Mouse (Mus musculus): Measurements from ENCODE around the gene Pdrg1. TPM values are rescaled to one million over a fixed set of nuclear protein-coding genes. Genes with fewer than 3 reads are reported as not detected.
A peak's percentile ranks its signal among the peaks of the same experiment; 100 is the strongest.

Gene Pdrg1
- 78.2 and 85.4 TPM in 2 replicates for polyA plus RNA-seq (2014; fragmentation: Nextera tagmentation; extraction: Ambion mirVana)

DNA sequence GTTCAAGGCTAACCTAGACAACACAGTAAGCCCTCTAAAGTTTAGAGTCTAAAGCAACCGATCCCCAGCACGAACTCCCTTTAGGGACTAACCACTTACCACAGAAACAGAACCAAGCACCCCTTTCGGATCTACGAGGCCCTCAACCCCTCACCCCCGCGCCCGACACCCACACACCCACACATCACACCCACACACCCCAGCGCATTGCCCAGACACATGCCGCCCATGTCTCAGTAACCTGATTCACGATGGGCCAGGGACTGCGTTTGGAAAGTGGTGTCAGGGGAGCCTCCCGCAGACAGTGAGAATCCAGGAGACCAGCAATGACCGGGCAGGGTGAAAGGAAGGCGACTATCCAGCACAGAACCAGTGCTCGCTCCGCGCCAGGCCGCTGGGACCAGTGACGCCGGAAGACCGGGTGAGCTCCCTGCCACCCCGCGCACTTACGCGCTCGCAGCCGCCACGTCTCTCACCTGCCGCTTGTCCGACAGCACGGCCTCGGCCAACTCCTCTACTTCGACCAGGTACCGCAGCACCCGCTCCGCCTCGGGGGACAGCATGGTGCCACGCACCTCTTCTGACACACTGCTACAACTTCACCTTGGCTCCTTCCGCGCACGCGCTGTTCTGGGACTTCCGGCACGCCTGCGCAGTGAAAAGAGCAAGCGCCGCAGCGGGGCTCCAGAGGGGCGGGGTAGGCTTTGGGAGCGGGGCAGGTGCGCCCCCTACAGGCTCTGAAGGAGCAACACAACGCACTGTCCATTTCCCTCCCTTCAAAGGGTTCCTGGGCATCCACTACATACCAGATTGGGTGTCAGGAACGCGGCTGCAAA is at the start of gene Pdrg1:
Gene Pdrg1, minus strand, starts transcription at position 670 of the 836 bp plus-strand sequence.
- H3K4me1 ChIP-seq (ENCODE audit: control insufficient read depth in 2 of 2, insufficient read depth in 2 of 2, low read length in 2 of 2), result peaks cover 2 to 10% of the 10 kb centered on the region in 2 experiments; a peak in 3 of 4 replicates
- H3K4me3 ChIP-seq (ENCODE audit: control insufficient read depth in 1 of 2, insufficient read depth in 1 of 2, low read depth in 1 of 2, low read length in 2 of 2), result peak within 1 kb of the TSS; percentile 81 to 83
- peak; percentile 90 for ATAC-seq (ENCODE audit: insufficient number of reproducible peaks, insufficient read depth, low FRiP score, low read depth)
- WGBS, result 2% methylated on average over 54 of the region's 54 CpGs
- H3K27me3 ChIP-seq (ENCODE audit: control insufficient read depth, insufficient read depth, low read length), result peaks cover 13% of the 10 kb centered on the region
- H3K9me3 ChIP-seq (ENCODE audit: control insufficient read depth, low read length), result no peaks in the 10 kb centered on the region
- peaks cover 41% of the 10 kb centered on the region for H3K36me3 ChIP-seq (ENCODE audit: control insufficient read depth, insufficient read depth, low read length)
- H3K4me2 ChIP-seq (ENCODE audit: low read length), result peak within 1 kb of the TSS; percentile 90
- peak within 1 kb of the TSS; percentile 90 for H3K9ac ChIP-seq (ENCODE audit: low read length)
- no peak within 1 kb of the TSS for H3K27ac ChIP-seq (replicated peaks in 1 of 2; ENCODE audit: control insufficient read depth in 1 of 2, insufficient read depth in 1 of 2, low read depth in 2 of 2, low read length in 2 of 2)

DNA sequence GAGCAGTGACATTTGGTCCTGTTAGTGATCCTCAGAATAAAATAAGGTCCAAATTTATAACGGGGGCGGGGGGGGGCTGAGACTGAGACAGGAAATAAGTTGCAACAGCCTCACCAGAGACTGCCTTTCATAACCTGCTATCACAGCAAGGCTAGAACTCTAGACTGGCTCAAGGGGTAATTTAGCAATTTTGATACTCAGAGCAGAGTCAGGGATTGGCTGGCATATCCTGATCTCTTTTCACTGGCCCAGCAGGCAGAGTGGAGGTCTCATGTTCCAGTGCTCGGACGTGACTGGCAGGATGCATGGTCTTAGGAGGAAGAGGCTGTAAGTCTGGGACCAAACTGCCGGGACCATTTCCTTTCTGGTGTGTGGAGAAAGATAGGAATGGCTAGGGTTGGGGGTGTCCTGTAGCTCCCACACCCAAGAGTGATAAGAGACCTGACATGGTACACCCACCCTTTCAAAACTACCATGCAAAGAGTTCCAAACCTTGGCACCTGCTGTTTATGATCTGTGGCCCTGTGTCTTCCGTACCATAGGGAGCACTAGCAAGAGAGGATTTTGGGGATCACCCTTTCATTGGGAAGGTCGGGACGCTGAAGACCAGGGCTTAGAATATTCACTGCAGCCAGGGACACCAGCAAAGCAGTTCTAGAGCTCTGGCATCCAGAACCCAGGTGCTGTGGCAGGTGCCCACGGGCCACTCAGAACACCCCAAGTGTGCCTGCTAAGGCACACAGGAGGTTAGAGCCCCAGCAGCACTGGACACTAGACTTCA is 49.2 kb upstream of the Pdrg1 start:
- no peak for ATAC-seq (ENCODE audit: insufficient number of reproducible peaks, insufficient read depth, low FRiP score, low read depth)
- no peak overlapping the region for H3K4me2 ChIP-seq (ENCODE audit: low read length)
- no peaks in the 10 kb centered on the region for H3K9me3 ChIP-seq (ENCODE audit: control insufficient read depth, low read length)
- no peak overlapping the region for H3K27ac ChIP-seq (replicated peaks in 1 of 2; ENCODE audit: control insufficient read depth in 1 of 2, insufficient read depth in 1 of 2, low read depth in 2 of 2, low read length in 2 of 2)
- 60% methylated on average over 9 of the region's 9 CpGs for WGBS
- 0 out of 4 replicates have a peak, but pooled peaks cover 0 to 2% of the 10 kb centered on the region in 2 experiments for H3K4me1 ChIP-seq (ENCODE audit: control insufficient read depth in 2 of 2, insufficient read depth in 2 of 2, low read length in 2 of 2)
- no peak overlapping the region for H3K4me3 ChIP-seq (ENCODE audit: control insufficient read depth in 1 of 2, insufficient read depth in 1 of 2, low read depth in 1 of 2, low read length in 2 of 2)
- no peak overlapping the region for H3K9ac ChIP-seq (ENCODE audit: low read length)
- H3K36me3 ChIP-seq (ENCODE audit: control insufficient read depth, insufficient read depth, low read length), result no peaks in the 10 kb centered on the region
- peaks cover 23% of the 10 kb centered on the region for H3K27me3 ChIP-seq (ENCODE audit: control insufficient read depth, insufficient read depth, low read length)

DNA sequence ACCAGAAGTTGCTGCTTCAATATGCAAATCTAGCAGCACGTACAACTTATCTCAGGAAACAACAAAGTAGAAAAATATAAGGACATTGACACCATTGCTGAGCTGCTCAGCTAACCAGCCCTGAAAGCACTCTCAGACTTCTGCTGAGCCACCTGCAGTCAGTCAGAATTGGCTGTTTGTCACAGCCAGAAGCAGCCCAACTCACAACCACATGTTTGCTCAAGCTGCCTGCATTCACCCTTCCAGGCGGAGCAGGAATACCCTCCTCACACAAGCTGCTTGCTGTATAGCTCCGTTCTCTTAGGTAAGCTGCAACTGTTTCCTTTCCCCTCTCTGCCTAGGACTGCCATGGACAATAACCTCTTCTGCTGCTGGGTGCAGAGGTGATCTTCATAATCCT is 48.2 kb upstream of the Pdrg1 start:
- H3K4me1 ChIP-seq (ENCODE audit: control insufficient read depth in 2 of 2, insufficient read depth in 2 of 2, low read length in 2 of 2), result 0 out of 4 replicates have a peak, but pooled peaks cover 0 to 2% of the 10 kb centered on the region in 2 experiments
- H3K9ac ChIP-seq (ENCODE audit: low read length), result no peak overlapping the region
- no peaks in the 10 kb centered on the region for H3K36me3 ChIP-seq (ENCODE audit: control insufficient read depth, insufficient read depth, low read length)
- H3K4me2 ChIP-seq (ENCODE audit: low read length), result no peak overlapping the region
- H3K27me3 ChIP-seq (ENCODE audit: control insufficient read depth, insufficient read depth, low read length), result peaks cover 16% of the 10 kb centered on the region
- 48% methylated on average over 3 of the region's 3 CpGs for WGBS
- H3K27ac ChIP-seq (replicated peaks in 1 of 2; ENCODE audit: control insufficient read depth in 1 of 2, insufficient read depth in 1 of 2, low read depth in 2 of 2, low read length in 2 of 2), result no peak overlapping the region
- H3K4me3 ChIP-seq (ENCODE audit: control insufficient read depth in 1 of 2, insufficient read depth in 1 of 2, low read depth in 1 of 2, low read length in 2 of 2), result no peak overlapping the region
- no peaks in the 10 kb centered on the region for H3K9me3 ChIP-seq (ENCODE audit: control insufficient read depth, low read length)
- no peak for ATAC-seq (ENCODE audit: insufficient number of reproducible peaks, insufficient read depth, low FRiP score, low read depth)

DNA sequence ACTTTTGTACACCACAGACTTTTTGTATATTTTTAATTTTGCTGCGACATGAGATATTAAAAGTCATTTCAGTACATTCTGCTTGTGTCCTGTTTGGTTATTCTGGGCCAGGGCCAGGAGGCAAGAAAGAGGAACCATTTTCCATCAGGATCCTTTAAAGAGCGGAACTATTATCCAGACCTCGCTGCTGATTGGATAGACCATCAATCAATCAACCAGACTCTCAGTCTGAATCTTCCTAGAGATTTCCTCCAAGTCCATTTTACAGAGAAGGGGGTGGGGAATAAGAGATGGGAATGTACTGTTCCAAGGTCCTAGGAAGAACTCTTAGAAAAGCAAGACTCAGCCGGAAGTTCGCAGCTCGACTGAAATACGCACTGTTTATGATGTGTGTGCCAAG is 45.0 kb upstream of the Pdrg1 start:
- WGBS, result 79% methylated on average over 7 of the region's 7 CpGs

DNA sequence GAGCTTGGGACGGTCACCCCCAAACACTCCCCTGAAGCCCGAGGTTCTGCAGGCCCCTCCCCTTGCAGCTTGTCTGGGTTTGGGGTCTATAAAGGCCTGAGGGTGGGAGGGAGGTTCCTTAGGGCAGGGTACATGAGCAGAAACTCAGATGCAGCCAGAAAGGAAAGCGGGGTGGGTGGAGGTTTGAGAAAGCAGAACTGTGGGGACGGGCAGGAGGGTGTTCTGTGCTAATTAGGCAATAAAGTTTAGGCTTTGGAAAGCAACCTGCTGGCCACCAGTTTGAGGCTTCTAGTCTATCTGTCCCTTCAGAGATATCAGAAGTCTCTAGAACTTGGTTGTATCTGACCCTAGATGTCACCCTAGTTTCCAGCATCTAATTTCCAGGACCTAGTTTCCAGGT is 43.1 kb upstream of the Pdrg1 start:
- 75% methylated on average over 4 of the region's 4 CpGs for WGBS
- no peaks in the 10 kb centered on the region for H3K9me3 ChIP-seq (ENCODE audit: control insufficient read depth, low read length)
- H3K9ac ChIP-seq (ENCODE audit: low read length), result no peak overlapping the region
- H3K4me2 ChIP-seq (ENCODE audit: low read length), result no peak overlapping the region
- H3K36me3 ChIP-seq (ENCODE audit: control insufficient read depth, insufficient read depth, low read length), result no peaks in the 10 kb centered on the region
- H3K4me3 ChIP-seq (ENCODE audit: control insufficient read depth in 1 of 2, insufficient read depth in 1 of 2, low read depth in 1 of 2, low read length in 2 of 2), result no peak overlapping the region
- H3K27ac ChIP-seq (replicated peaks in 1 of 2; ENCODE audit: control insufficient read depth in 1 of 2, insufficient read depth in 1 of 2, low read depth in 2 of 2, low read length in 2 of 2), result no peak overlapping the region
- H3K4me1 ChIP-seq (ENCODE audit: control insufficient read depth in 2 of 2, insufficient read depth in 2 of 2, low read length in 2 of 2), result no peaks in the 10 kb centered on the region
- no peak for ATAC-seq (ENCODE audit: insufficient number of reproducible peaks, insufficient read depth, low FRiP score, low read depth)
- H3K27me3 ChIP-seq (ENCODE audit: control insufficient read depth, insufficient read depth, low read length), result peaks cover 23% of the 10 kb centered on the region

More for the DNA sequence above, 45.0 kb upstream of the Pdrg1 start:
- no peak overlapping the region for H3K4me2 ChIP-seq (ENCODE audit: low read length)
- H3K27ac ChIP-seq (replicated peaks in 1 of 2; ENCODE audit: control insufficient read depth in 1 of 2, insufficient read depth in 1 of 2, low read depth in 2 of 2, low read length in 2 of 2), result no peak overlapping the region
- ATAC-seq (ENCODE audit: insufficient number of reproducible peaks, insufficient read depth, low FRiP score, low read depth), result no peak
- no peaks in the 10 kb centered on the region for H3K9me3 ChIP-seq (ENCODE audit: control insufficient read depth, low read length)
- no peak overlapping the region for H3K9ac ChIP-seq (ENCODE audit: low read length)
- 0 out of 4 replicates have a peak, but pooled peaks cover 0 to 2% of the 10 kb centered on the region in 2 experiments for H3K4me1 ChIP-seq (ENCODE audit: control insufficient read depth in 2 of 2, insufficient read depth in 2 of 2, low read length in 2 of 2)
- H3K36me3 ChIP-seq (ENCODE audit: control insufficient read depth, insufficient read depth, low read length), result no peaks in the 10 kb centered on the region
- H3K4me3 ChIP-seq (ENCODE audit: control insufficient read depth in 1 of 2, insufficient read depth in 1 of 2, low read depth in 1 of 2, low read length in 2 of 2), result no peak overlapping the region
- 0 out of 2 replicates have a peak, but pooled peaks cover 7% of the 10 kb centered on the region for H3K27me3 ChIP-seq (ENCODE audit: control insufficient read depth, insufficient read depth, low read length)

DNA sequence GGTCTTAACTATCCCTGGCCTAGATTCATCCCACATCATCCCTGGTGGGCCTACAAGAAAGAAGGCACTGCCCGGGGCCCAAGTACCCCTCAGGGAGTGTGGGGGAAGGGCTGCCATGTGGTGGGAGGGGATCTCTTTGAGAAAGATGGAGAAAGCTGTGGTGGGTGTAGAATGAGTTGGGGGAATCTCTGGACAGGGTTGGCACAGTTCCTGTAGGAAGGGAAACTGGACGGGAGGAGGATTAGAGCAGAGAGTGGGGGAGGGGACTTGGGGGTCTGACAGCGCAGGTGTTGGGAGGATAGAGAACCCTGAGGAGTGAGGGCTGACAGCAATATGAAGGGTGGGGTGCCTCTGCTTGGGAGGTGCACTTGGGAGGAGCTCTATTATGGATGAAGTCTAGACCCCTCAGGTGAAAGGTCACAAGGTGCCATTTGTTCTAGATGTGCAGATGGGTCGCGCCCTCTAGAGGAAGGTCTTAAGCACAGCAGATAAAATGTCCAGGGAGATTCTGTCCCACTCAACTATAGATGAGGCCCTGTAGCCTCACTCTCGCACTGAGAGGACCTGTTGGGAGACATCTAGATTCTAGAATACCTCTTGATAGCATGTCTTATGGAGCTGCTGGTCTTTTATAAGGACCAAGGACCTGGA is 40.2 kb upstream of the Pdrg1 start:
- Histone ChIP-seq H3K4me2 (ENCODE audit: low read length) (no peak overlapping the region), H3K36me3 (ENCODE audit: control insufficient read depth, insufficient read depth, low read length) (no peaks in the 10 kb centered on the region), H3K9ac (ENCODE audit: low read length) (no peak overlapping the region), H3K27ac (replicated peaks in 1 of 2; ENCODE audit: control insufficient read depth in 1 of 2, insufficient read depth in 1 of 2, low read depth in 2 of 2, low read length in 2 of 2) (no peak overlapping the region), H3K4me1 (ENCODE audit: control insufficient read depth in 2 of 2, insufficient read depth in 2 of 2, low read length in 2 of 2) (no peaks in the 10 kb centered on the region), H3K9me3 (ENCODE audit: control insufficient read depth, low read length) (no peaks in the 10 kb centered on the region), H3K4me3 (ENCODE audit: control insufficient read depth in 1 of 2, insufficient read depth in 1 of 2, low read depth in 1 of 2, low read length in 2 of 2) (no peak overlapping the region), H3K27me3 (ENCODE audit: control insufficient read depth, insufficient read depth, low read length) (peaks cover 51% of the 10 kb centered on the region)
- ATAC-seq (ENCODE audit: insufficient number of reproducible peaks, insufficient read depth, low FRiP score, low read depth), result no peak
- 48% methylated on average over 6 of the region's 6 CpGs for WGBS

DNA sequence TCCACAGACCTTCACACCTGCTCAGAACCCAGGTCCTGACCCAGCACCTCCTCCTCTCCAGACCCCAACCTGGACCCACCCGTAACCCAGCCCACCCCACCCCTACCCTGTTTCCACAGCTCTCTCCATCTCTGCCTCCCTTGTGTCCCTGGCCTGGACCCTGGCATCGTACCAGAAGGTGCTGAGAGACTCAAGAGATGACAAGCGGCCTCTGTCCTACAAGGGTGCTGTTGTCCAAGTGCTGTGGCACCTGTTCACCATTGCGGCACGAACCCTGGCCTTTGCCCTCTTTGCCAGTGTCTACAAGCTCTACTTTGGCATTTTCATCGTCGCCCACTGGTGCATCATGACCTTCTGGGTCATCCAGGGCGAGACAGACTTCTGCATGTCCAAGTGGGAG is 38.7 kb upstream of the Pdrg1 start:
- no peaks in the 10 kb centered on the region for H3K9me3 ChIP-seq (ENCODE audit: control insufficient read depth, low read length)
- H3K27me3 ChIP-seq (ENCODE audit: control insufficient read depth, insufficient read depth, low read length), result peaks cover 51% of the 10 kb centered on the region
- no peak overlapping the region for H3K4me2 ChIP-seq (ENCODE audit: low read length)
- H3K4me3 ChIP-seq (ENCODE audit: control insufficient read depth in 1 of 2, insufficient read depth in 1 of 2, low read depth in 1 of 2, low read length in 2 of 2), result no peak overlapping the region
- H3K9ac ChIP-seq (ENCODE audit: low read length), result no peak overlapping the region
- 73% methylated on average over 8 of the region's 8 CpGs for WGBS
- H3K27ac ChIP-seq (replicated peaks in 1 of 2; ENCODE audit: control insufficient read depth in 1 of 2, insufficient read depth in 1 of 2, low read depth in 2 of 2, low read length in 2 of 2), result no peak overlapping the region
- no peaks in the 10 kb centered on the region; a peak in 1 of 4 replicates for H3K4me1 ChIP-seq (ENCODE audit: control insufficient read depth in 2 of 2, insufficient read depth in 2 of 2, low read length in 2 of 2)
- ATAC-seq (ENCODE audit: insufficient number of reproducible peaks, insufficient read depth, low FRiP score, low read depth), result no peak
- H3K36me3 ChIP-seq (ENCODE audit: control insufficient read depth, insufficient read depth, low read length), result no peaks in the 10 kb centered on the region

All from heart, embryonic 14.5 days (tissue).